Mouse (Mus musculus): ENCODE results near the gene Dscam. TPM values are rescaled to one million over a fixed set of nuclear protein-coding genes. Genes with fewer than 3 reads are reported as not detected.

Dscam gene
- total RNA-seq, 1 experiment from 2014 or later = 0.18 TPM

DNA sequence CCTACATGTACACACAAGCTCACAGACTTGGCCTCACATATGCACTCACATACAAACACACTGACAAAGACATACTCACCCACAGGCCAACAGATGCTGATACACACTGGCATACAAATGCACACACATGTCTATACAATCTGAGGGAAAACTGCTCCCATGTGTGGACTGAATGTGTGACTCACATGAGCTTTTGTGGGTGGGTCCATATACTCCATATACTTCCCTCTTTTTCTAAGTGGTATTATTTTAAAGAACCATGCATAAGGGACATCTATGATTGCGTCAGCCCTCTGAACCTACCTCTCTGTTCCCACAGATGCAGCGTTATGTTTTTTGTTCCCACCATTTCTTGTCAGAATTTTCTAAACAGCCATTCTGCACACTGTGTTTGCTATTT lies 453.9 kb downstream of the Dscam start:
- no peak for DNase-seq

DNA sequence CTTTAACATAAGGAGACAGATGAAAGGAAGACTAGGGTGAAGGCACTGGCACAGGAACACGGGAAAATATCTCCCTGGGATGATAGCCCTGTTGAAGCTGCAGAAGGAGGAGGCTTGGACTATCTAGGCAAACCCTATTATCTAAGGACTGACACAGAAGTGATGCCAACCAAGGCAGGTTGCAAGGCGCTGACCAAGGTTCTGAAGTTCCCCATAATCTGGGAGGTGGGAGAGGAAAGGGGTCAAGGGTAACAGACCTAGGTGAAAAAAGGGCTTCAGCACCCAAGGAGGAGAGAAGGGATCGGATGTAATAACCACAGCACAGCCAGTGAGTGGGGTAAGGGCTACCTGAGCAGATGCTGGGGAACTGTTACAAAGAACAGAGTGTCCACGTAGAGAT lies 458.6 kb downstream of the Dscam start:
- no peak for DNase-seq

DNA sequence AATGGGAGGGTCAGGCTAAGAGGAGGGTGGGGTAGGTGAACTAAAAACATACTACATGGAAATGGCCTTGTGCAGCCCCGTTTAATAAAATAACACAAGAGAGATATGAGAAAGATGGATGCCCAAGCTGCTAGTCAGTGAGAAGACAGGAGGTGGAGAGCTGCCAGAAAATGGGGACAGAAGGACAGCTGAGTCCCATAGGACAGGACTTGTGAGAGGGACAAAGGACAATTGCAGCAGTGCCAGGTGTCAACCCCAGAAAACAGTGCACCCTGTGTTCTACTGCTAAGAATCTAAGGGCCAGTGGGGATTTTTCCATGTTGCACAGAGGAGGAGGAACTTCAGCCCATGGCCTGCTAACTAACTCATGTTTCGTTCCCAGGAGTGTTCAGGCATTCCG lies 470.0 kb downstream of the Dscam start:
- DNase-seq = no peak

DNA sequence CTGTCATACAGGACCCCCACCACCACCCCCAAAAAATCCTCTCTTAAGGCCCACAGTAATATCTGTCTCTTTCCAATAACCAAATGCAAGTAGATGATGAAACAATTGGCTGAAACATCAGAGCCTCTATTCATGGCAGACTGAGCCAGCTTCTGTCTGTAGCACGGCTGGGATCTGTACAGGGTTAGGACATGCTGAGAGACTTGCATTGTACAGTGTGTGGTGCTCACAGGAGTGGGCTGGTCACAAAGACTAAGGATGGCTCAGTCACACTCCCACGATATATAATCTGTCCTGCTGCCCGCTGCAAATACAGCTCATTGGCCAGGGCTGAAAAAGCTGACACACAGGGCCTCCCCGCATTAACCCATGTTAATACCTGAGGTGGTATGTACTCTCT lies 474.7 kb downstream of the Dscam start:
- no peak for DNase-seq

DNA sequence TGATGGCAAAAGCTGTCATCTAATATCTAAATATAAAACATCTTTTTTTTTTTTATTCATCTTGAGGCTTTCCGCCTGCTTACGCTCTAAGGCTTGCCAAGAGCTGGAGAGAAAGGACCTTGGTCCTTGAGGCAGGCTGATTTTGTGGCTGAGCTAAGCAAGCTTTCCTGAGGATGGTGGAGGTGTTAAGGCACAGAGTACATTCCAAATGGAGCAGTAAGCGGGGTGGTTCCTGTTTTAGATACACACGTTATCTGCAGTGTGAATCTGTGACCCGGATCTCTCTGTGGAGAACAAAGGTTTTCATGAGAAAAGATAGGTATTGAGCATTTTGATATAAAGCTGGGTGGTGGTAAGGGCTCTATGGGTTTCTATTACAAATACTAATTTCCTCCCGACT lies 479.0 kb downstream of the Dscam start:
- no peak for DNase-seq

DNA sequence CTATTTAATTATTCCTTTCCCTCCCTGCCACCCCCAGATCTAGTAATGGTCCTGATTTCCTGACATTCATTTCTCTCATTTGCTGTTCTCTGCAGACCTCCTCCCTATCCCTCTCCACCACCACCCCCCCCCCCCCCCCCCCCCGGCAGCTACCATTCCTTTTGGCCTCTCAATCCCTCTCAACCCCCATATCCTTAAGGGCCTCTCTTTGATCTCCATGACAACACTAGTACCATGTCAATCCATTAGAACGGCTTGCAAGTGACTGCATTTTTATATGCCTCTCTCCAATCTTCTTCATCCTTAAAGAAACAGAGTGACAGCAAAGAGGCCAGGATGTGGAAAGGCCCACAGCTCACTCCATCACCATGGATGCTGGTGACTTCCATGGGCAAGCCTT lies 480.5 kb downstream of the Dscam start:
- no peak for DNase-seq

DNA sequence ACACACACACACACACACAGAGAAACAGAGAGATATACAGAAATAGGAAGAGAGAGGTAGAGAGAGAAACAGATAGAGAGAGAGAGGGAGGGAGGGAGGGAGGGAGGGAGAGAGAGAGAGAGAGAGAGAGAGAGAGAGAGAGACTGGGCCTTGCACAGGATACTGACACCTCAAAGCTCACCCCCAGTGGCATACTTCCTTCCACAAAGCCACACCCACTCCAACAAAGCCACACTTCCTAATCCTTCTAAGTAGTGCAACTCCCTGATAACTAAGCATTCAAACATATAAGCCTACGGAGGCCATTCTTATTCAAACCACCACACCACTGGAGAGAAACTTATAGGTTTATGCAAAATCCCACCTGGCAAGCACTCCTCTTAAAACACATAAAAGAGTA lies 481.1 kb downstream of the Dscam start:
- DNase-seq = no peak

DNA sequence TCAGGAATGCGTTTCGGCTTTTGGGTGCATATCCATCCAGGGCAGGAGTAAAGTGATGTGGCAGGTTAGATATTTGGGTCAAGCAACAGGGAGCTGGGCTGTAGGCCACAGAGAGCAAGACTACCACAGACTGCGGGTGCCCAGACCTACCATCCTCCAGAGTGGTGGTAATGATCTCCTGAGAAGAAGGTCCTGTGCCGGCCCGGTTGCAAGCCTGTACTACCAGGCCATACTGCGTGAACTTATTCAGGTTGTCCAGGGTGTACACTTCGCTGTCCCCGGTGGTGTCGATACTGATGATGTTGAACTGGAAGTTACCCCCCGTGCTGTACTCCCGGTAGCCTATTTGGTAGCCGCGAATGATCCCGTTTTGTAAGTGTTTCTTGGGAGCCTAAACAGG lies 485.5 kb downstream of the Dscam start:
- no peak for DNase-seq

DNA sequence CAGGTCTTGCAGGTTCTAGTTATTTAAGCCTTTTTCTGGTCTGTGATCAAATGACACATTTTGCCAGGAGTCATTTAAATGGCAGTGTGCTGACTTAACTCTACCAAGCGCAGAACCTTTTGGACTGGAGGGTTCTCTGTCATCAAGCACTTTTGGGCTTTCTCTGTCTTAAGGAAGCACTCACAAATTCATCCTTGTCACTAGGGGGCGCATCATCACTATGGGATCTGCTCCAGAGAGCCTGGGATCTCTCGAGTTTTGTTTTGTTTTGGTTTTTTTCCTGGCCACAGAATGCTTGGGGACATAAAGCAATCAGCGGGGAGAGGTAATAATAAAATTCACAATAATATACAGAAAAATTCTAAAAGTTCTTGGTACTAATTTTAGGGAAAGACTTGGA lies 486.0 kb downstream of the Dscam start:
- peak; percentile 50 for DNase-seq

DNA sequence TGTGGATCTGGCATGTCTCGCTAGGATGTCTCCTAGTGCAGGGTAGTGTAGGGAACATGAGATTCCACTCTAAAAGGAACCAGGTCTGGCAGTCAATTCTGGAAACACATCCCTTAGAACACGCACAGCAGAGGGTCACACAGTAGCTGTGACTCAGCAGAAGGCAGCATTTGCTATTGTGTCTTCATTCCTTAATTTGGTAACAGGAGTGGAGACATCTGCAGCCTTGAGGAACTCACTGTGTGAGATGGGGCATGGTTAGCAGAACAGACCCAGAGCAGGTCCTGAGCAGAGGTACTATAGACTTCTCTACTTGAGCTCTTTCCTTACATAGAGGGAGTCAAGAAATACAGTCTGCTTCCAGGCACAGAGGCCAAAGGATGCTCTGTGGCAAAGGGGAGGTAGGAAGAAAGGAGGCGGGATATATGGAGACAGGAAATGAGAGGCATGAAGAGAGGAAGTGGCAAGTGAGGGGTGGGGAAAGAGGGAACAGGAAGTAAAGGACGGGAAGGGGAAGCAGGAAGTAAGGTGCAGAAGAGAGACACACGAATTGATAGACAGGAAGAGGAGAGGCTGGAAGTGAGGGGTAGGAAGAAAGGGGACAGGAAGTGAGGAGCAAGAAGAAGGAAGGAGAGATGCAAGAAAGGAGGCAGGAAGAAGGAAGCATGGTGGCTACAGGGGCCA lies 488.1 kb downstream of the Dscam start:
- DNase-seq = no peak

DNA sequence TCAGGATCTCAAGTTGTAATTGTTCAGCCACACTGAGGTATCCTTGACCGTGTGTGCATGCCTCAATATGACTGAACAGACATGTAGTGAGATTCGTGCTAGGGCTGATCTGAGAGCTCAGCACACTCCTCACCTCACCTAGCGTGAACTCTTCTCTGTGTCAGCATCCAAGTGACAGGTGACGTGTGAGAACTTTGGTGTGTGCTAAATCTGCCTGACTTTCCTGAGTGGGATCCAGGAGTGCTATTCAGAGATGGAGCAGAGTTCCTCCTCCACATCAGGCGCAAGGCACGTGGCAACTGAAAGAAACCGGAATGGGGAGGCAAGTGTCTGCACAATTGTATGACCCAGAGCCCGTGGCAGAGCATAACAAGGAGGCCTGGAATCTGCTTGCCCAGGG lies 490.6 kb downstream of the Dscam start:
- DNase-seq = no peak

DNA sequence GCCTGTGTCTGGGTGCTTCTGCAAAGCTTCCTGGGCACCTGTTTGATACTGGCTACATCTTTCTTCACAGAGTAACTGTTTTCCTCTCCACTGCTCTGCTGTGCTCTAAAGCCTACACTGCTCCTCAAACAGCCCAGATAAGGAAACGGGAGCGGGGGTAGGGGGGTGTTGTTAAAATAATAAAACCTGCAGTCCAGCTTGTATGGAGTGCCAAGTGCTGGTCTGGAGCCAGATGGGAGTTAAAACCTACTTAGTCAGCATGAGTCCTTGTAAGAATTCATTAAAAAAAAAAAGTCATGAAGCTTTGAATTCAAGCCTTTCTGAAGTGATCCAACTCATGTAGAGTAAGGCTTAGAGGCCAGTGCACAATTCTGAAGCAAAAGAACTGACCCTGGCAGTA lies 493.1 kb downstream of the Dscam start:
- DNase-seq = no peak

DNA sequence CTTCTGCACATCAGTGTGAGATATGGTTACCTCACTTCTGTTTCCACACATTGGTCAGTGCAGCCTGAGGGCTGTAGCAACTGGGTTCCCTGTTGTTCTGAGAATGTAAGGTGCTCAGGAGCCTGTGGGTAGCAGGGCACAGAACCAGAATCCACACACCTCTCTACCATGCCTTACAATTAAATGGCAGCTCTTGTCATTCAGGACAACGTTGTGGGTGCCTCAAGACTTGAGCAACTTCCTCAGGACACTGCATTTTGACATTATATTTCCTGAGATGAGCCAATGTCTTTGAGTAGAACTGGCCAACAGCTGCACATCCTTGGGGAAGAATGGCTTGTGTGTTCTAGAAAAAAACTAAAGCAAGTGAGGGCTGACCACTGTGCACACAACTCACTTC lies 493.9 kb downstream of the Dscam start:
- DNase-seq = no peak

DNA sequence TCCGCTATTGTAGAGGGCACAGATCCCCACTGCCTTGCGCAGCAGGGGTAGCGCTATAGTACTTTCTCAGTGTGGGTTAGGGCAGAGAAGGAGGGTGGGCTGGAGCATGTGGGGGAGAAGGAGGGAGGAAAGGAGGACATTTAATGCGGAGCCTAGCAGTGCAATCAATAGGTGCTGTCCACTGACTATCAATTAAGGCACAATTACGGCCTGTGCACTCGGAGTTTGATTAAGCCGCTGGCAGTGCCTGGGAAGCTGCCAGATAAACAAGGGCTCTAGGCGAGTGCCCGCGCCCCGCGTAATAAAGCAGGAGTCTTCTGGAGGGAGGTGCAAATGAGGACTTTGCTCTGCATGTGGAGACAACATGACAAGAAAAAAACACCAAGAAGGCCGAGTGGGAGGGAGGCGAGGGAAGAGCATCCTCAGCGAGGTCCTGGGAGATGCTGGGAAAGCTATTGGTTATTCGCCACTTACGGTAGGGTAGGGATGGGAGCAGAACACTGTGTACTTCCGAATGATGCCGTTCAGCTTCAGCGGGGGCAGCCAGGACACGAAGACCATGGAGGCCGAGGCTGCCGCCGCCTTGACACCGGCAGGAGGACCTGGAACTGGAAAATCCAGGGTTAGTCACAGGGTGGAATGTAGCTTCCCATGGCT lies 497.2 kb downstream of the Dscam start:
- DNase-seq = no peak

DNA sequence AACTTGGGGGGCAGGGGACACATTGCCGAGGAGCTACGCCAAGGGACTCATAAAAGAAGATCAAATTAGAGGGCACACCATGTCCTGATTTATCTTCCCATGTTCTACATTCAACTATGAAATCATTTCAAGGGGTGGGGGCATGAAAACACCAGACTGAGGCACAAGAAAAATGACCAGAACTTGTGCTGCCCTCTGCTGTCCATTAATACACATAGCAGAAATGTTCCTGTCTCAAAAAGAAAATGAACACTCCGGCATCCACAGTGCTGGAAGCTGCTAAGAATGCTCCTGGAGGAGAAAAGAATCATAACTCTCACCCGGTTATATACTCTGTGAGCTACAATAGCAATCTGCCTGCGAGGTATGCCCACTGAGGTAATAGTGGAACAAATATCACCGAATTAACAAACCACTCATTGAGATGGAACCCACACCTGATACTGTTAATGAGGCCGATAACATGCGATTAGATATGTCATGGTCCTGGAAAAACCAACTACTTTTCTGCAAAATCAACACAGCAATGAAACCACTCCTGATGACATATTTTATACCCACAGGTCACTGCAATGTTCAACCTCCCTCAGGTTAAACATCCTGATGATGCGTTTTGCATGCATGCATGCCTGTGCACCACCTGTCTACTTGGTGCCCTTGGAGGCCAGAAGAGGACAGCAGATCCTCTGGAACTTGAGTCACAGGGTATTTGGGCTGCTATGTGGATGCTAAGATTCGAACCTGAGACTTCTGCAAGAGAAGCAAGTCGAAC lies 498.8 kb downstream of the Dscam start:
- no peak for DNase-seq

DNA sequence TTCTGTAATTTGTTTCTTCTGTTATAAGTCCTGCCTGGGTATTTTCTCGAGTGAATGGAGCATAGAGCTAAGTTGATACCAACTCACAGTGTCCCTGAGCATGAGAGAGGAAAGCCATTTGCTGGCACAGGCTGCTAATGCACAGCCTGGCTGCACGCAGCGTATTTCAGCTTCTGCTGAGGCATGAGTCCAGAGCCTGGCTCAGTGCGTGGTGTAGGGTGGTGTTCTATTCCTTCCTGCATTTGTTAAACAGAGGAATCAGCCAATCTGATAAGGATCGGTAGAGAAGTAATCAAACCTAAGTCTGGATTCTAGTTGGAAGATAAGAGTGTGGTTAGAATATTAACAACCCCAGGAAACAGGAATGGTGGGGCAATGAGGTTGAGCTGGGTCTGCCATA lies 500.8 kb downstream of the Dscam start:
- no peak for DNase-seq

DNA sequence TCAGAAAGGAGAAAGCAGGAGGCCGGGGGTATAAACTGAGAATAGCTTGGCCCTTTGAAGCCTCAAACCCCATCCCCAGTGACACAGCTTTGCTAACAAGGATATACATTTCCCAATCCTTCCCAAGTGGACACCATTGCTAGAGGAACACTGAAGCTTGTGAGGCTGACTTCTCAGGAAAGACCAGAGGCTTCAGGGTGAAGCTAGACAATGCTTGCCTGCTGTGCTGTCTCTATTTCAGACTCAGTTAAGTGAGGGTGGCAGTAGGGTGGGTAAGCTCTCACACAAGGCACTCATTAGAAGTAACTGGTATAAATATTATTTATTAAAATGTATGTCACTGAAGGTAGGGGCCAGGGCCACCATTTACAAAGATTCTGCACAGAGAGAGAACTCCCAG lies 502.1 kb downstream of the Dscam start:
- DNase-seq = no peak

DNA sequence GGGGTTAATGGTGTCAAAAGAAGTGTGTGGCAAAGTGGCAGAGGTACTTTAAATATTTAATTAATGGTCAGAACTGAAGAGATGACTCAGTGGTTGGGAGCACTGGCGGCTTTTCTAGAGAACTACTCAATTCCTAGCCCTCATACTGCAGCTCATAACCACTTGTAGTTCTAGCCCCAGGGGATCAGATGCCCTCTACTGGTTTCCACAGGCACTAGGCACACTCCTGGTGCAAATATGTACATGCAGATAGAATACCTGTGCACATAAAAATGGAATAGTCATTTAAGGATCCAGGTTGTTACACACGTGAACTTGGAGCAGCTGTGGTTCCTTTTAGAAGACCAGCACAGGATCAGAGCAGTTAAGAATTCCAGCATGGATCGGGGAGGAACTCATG lies 509.5 kb downstream of the Dscam start:
- no peak for DNase-seq

DNA sequence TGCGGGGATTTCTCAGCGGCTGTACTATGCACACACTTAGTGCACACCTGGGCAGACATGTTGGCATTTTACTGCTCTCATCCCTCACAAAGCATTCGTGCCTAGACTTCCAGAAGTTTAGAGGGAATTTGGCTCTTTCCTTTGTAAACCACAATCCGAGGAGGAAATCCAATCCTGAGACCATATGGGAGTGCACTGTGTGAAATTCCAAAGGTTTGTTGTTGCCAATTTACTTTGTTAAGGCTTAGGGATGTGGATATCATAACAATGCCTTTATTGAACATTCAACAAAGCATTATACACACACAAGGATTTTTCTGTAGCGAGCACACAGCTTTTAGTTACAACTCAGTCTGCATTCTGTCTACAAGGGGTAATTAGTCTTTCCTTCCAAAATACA lies 511.3 kb downstream of the Dscam start:
- no peak for DNase-seq

DNA sequence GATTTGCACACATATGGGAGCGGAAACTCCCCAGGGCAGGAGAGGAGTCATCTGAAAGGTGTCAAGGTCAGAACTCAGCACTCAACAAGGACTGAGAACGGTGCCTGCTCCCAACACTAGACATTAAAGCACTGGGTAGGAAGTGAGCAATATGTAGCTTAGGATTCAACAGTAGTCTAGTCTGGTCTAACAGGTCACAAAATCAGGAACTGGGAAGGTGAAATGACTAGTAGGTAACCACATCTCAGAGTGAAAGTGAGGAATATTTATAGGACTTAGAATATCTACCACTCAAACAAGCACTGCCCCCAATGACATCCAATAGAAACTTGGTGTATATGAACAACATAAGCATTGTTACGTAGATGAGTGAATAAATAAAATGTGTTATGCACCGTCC lies 515.0 kb downstream of the Dscam start:
- DNase-seq = no peak

DNA sequence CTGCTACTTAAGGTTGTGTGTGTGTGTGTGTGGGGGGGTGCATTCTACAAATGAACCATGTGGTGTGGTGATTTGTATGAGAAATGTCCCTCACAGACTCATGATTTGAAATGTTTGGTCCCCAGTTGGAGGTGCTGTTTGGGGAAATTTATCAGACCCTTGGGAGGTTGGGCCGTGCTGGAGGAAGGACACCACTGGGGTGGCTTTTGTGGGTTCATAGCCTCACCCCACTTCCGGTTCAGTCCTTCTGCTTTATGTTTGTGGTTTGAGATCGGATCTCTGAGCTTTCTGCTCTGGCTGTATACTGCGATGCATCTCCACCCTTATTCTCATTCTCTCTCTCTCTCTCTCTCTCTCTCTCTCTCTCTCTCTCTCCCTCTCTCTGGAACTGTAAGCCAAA lies 516.5 kb downstream of the Dscam start:
- DNase-seq = no peak

DNA sequence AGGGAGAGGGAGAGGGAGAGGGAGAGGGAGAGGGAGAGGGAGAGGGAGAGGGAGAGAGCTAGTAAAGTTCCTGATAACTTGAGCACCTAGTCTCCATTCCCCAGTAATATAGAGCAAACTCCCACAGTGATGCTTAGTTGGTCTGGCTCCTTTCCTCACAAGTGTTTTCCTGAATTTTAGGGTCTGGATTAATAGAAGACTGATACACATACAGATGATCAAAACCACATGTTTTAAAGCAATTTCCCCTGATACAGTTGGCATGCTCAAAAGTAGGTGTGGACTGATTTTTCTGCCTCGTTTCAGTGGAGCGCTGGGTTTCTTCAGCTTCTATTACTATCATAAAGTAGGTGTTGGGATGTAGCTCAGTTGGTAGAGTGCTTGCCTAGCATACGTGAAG lies 519.1 kb downstream of the Dscam start:
- DNase-seq = no peak

DNA sequence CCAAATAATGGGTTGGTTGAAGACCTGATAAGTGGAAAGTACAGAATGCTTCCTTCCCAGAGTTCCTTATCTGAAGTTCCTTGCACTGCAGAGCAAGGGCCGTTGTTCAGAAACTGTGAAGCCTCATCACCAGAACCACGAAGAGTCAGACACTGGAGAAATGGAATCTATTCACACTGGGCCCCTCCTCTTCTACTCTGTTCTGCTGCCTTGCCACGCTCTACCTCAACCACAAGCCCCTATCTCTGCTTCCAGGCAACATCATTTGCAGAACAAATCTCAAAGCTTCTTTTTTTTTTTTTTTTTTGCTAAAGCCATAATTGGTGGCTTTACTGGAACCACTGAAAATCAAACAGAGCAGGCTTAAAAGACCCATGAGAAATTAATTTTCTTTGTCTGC lies 530.5 kb downstream of the Dscam start:
- no peak for DNase-seq

DNA sequence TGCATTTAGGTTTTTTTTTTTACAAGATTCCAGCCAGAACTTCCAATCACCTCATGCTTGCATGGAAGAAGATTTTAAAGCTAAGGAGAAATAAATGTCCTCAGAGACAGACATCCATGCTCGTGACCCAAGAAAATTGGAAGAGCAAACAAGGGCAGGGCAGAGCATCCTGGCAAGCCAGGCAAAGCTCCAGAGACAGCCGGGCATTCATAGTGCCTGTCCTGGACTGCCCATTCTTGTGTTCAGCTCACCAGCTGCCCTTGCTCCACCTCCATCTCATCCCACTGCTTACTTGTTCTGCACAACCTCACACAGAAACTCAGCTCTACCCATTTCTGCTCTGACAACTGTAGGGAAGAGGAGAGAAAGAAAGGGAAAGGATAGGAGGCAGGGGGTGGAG lies 534.6 kb downstream of the Dscam start:
- DNase-seq = no peak

All from adrenal gland, postnatal 25 days (tissue).